Mouse (Mus musculus) neural tube, embryonic 10.5 days (tissue): ENCODE measurements around the gene Emd.
"Not testable (repeated sequence)": the region's sequence is repeated elsewhere in the genome, so short reads cannot be mapped to it uniquely, and the experiment has no call there.

Source experiments
- DNase-seq: peaks from one replicate; pipeline ENCODE4 v3.0.0-alpha.2; 2017; ENCODE audit warnings: low spot score; ENCODE audit errors: extremely low spot score

Gene Emd

DNA sequence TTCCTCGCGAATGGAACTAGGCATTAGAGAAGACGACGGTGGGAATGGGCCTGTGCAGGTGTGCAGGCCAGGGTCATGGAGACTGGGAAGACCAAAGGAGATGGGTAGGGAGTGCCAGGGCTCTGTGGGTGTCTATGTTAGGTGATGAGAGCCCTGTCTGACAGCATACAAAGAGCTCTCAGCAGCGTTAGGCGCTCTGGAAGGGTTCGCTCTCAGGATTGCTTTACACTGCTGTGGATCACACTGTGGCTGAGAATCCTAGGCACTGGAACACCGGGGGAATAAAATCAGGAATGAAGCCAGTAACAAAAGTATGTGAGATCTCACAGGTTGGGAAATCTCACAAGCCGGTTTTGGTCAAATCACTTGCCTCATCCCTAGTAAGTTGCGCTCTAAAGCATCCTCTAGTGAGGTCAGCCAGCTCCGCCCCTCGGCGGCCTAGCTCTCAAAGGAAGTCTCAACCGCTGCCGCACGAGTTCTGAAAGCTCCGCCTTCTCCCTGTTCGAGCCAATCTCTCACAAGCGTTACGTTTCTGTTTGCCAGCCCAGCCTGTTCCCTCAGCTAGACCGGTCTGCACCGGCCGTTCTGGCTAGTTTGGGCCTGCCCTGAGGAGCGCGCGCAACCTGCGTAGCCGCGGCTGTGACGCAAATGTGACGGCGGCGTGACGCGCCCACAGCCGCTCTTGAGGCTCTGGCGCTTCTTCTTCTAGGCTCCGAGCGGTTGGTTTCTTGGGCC lies at the start of gene Emd:
TSS of gene Emd (plus strand) at position 535 of the 735 bp plus-strand sequence.
- peak; percentile 81 for DNase-seq

DNA sequence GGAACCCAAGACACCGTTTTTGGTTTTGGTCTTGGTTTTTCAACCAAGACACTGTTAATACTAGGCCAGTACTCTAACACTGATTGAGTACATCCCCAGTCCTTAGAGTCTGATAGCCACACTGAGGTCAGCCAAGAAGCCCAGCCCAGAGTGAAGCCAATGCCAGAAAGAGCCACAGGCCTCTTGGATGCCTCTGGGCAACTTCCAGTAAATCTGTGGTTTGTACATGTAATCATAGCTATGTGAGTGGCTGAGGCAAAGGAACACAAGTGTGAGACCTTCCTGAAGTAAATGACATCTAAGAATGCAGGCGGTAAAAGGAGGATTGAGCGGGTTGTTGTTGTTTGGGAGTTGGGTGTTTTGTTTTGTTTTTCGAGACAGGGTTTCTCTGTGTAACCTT lies 36.0 kb upstream of the Emd start:
- no peak for DNase-seq

DNA sequence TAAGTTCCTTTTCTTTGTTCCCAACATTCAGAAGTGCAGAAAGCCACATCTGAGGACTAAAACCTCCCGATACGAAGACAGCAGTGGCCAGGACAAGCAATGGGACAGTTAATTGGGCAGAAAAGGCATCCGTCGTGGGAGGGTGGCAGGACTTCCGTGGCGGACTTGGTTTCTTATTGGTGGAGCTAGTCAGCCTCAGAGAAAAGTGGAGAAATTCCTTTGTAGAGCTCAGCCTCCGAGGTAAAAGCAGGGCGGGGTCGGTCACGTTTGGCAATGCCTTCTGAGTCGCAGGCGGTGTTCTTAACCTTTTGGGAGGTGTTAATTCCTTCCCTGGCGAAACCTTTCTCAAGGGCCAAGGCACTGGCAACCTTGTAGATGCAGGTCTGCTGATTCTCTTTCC lies 35.0 kb upstream of the Emd start:
- DNase-seq, result no peak

DNA sequence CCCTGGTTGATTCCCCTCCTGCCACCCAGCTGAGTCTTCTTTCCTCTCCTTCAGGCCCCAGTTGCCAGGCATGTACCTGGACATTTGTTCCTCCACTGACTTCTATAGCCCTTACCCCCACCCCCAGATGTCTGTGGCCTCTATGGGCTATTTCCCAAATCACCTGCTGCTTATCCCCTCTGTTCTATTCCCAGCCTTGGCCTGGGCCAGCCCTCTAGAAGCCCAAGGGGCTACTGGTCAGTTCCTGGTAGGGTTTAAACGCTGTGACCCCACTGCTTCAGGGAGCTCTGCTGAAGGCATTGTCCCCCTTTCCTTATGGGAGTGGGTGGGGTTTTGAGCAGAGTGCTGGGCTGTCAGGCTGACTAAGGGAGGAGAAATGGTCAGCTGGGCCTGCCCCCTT lies 34.4 kb upstream of the Emd start:
- DNase-seq, result not testable (repeated sequence)

DNA sequence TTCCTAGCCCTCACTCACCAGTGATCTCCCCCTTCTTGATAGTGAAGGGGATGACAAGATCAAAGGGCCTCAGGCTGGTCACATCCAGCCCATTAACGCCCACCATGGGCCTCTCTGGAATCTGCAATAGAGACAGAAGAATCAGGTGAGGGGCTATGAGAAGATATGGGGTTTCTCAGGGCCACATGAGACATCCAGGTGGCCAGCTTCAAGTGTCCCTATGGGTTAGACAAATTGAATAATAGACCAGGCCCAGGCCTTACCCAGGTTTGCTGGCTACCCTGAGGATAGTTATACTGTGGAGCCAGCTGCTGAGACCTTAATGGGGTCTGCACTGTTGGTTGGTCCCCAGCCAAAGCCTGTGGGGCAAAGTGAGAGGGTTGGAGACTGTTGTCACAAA lies 24.4 kb upstream of the Emd start:
- no peak for DNase-seq

DNA sequence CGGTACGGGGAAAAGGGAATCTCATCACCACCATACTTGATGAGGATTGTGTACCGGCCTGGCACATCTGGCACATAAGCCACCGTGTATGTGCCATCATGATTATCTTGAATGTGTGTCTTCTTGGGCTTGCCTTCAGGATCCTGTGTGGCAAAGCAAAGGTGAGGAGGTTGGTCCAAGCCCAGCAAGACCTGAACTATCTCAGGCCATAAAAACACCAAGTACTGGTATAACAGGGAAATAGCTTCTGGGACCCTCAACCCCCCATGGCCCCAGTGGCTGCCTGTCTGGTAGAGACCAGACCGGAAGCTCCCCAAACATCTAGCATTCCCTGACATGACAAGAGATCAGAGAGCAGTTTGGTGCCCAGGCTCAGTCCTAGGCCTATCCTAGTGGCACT lies 21.3 kb upstream of the Emd start:
- DNase-seq, result no peak

DNA sequence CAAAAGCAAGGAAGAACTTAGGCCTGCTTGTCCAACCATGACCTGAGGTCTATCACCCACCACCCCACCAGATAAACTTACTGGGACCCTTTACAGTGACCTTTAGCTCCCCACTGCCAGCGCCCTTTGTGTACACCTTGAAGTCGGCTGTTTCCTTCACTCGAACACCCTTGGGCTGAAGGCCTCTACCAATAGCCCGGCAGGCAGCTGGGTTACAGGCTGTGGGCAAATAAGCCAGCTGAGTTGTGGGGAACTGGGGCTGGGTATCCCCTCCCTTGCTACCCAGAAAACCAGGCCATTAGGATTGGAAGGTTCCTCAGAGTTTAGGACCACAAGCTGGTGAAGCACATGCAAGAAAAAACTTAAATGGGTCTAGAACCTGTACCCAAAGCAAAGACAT lies 14.2 kb upstream of the Emd start:
- DNase-seq, result no peak

DNA sequence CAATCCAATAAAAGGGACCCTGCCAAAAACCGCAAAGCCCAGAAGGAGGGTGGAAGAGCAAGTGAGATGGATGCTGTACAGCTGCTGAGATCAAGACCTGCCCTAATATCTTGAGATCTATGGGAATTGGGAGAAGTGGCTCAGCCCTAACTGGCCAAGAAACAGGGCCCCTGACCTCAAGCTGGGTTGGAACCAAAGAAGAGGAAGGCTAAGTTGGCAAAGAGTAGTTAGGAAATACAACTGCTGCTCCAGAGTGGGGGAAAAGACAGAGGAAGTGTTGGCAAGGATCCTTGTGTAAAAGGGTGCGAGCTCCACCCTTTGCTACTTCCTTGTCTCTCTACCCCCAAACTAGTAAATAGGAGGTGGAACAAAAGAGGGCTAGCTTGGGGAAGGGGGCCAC lies 11.1 kb upstream of the Emd start:
- DNase-seq, result no peak

DNA sequence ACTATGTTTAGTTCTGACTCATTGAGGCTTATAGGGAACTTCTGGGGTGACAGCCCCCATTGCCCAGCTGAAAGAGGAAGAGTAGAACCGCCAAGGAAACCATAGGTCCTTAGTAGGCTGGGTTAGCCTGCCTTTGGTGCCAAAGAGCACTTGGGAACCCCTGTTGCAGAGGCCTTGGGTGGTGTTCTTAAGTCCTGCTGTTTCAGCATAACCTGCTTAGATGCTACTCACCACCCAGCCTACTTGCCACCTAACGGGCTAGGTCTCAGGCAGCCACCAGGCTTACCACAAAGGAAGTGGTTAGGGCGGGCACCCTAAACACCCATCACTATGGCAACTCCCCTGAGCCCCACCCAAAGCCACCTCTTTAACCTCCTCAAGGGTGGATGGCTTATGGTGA lies 10.7 kb upstream of the Emd start:
- DNase-seq, result no peak

DNA sequence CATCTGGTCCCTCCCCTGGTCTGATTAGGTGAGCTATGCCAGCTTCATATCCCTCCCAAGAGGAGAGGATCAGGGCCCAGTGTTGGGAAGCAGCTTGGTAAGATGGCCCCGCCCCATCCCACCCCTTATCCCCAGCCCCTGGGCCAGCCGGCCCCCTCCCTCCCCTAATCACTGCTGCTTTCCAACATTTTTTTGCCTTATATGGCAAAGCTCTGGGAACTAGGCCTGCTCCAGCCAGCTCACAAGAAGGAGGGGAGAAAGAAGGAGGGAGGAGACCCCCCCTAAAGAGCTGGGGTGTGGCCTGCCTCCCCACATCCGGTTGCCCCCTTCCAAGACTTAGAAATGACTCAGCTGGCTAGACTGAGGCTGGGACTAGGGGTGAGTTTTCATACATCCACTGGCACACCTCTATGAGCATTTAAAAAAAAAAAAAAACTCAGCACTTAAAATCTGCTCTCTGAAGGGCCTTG lies 9.8 kb upstream of the Emd start:
- DNase-seq, result peak; percentile 38

DNA sequence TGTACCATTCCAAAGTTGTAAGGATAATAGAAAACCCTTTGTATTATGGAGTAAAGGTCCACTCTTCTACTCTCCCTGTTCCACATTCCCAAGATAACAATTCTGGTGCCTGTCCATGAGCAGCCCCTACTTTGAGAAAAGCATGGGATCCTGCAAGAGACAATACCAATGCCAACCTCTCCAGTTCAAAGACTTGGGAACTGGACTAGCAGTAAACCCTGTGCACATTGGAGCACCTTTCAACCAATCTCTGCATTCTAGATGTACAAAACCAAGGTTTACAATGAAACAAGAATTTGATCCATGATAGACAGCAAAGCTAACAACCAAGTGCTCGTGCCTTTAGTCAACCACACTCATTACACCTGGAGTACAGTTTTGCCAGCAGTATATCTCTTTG lies 9.4 kb upstream of the Emd start:
- DNase-seq, result no peak

DNA sequence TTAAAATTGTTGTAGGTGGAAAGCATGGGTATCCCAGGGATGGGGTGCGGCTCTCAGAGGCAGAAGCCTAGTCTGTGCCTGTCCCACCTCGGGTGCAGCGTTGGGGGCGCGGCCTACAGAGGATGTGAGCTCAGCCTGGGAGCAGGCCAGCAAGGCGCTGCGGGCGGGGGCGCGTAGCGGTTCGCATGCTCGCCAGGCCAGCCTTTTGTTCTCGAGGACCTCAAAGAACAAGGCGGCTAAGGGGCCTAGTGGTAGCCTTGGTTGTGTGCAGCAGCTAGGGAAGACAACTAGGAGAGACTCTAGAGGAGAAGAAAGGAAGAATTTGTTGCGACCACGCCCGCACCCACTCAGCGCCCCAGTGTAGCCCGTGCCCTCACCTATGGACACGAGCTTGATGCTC lies 8.8 kb upstream of the Emd start:
- DNase-seq, result peak; percentile 67

DNA sequence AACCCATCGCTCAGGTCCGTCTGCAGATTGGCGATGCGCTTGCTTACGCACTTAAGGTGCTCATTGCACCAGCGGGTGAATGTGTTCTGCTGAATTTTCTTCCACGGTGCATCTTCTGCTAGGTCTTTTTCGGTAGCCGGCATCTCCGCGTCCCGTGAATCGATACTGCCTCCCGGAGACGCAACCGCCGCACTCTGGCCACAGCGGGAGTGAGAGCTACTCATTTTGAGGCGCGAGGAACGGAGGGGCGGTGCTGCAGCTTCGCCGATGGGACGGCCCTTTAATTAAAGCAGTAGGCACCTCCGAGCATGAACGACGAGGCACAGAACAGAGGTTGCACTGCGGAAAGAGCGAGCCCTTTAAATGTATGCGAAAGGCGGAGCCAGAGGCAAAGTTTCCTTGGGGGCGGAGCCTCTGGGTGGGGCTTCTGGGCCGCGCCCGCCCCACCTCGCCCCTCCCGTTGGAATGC lies 8.2 kb upstream of the Emd start:
- DNase-seq, result peak; percentile 74

DNA sequence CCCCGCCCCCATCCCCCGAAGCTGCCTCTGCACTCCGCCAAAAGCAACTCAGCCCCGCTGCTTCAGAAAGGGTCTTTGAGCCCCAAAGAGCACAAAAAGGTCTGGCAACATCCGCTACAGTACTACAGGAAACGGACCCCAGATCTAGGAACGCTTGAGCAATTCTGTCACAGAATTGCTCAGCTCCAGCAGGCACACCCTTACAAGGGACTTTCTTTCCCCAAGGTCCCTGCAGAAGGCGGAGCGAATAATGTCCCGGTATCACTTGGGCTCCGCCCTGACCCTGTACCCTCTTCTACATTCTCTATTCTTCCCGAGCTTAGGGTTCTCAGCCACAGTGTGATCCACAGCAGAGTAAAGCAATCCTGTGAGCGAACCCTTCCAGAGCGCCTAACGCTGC lies 7.8 kb upstream of the Emd start:
- no peak for DNase-seq

DNA sequence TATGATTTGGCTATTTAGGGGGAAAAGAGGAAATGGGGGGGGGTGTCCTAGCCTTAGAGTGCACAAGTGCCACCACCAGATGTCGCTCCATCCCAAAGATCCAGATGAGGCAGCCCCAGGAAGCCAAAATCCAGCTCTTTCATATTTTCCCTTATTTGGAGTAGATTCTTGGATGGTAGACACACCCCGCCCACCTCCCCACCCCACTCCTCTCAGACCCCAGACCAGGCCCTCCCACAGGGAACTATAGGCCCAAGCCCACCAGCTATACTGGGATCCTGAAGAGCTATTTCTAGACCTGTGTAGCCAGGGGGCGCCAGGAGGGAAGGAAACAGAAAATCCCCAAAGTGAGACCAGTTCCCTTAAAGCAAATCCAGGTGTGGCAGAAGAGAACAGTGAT lies 5.8 kb upstream of the Emd start:
- DNase-seq, result peak; percentile 41

DNA sequence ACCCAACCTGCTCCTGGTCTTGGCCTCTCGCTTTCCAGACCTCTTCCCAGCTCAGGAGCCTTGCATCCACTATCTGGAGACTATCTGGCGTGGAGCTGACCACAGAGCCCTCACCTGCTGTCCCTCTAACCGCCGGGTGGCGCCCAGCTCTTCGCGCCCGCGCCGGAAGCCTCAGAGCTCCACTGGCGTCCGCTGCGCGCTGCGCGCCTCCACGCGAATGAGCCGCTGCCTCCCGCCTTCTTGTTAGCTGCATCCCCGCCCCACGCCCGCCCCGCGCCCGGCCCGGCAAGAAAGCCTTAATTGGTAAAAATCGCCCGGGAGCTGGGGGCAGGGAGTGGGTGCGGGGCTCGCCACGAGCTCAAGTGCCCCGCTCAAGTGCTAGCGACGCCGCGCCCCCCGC lies 4.9 kb upstream of the Emd start, which contains the start of gene Flna:
TSS of gene Flna (minus strand) at position 206 of the 400 bp plus-strand sequence.
- peak; percentile 61 for DNase-seq

DNA sequence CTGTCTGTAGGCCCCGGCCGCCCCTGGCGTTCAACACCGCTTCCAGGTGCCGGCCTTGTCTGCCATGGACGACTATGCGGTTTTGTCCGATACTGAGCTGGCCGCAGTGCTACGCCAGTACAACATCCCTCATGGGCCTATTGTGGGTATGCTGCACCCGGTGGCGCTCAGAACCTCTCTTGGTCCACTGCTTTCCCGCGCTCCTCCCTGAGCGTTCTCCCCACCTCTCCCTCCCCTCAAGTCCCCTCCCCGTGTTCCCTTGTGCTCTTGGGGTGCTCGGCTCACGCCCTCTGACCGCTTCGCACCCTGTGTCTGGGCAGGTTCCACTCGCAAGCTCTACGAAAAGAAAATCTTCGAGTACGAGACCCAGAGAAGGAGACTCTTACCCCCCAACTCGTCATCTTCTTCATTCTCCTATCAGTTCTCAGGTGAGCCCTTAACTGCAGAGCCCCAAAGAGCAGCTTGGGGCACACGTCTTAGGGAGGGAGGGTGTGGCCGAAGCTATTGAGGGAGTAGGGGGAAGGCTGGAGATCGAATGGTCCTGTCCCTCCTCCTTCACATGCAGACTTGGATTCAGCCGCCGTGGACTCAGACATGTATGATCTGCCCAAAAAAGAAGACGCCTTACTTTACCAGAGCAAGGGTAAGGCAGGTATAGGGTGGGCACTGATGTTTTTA lies 540 bp downstream of the Emd start:
- no peak for DNase-seq

DNA sequence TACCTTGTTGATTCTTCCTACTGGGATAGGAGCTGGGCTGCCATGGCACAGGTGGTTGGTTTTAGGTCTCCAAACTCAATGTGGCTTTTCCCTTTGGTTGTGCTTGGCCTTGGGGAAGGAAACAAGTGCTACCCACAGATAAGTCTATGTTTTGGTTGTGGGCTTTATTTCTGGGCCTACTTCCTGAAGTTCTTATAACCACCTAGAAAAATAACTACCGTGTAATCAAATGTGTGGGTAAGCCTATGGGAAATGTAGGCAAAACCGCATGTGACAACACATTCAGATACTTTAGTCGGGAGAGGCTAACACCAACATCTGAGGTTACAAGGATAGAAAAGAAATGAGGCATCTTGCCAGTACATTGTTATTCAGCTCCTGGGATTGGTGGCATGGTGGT lies 3.3 kb downstream of the Emd start:
- no peak for DNase-seq

DNA sequence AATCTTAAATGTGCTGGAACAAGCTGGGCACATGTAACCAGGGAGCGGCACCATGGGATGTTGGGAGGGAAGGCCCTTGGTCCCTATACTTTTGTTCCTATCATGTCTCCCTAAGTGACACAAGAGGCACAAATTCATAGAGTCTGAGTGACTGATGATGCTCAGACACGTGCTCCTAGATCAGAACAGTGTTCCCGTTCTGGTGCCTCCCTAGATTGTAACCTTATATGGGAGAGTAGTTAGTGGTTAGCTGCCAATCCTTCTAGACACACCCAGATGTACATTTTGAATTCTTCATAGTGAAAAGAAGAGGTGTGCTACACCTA lies 15.2 kb downstream of the Emd start:
- peak; percentile 21 for DNase-seq

DNA sequence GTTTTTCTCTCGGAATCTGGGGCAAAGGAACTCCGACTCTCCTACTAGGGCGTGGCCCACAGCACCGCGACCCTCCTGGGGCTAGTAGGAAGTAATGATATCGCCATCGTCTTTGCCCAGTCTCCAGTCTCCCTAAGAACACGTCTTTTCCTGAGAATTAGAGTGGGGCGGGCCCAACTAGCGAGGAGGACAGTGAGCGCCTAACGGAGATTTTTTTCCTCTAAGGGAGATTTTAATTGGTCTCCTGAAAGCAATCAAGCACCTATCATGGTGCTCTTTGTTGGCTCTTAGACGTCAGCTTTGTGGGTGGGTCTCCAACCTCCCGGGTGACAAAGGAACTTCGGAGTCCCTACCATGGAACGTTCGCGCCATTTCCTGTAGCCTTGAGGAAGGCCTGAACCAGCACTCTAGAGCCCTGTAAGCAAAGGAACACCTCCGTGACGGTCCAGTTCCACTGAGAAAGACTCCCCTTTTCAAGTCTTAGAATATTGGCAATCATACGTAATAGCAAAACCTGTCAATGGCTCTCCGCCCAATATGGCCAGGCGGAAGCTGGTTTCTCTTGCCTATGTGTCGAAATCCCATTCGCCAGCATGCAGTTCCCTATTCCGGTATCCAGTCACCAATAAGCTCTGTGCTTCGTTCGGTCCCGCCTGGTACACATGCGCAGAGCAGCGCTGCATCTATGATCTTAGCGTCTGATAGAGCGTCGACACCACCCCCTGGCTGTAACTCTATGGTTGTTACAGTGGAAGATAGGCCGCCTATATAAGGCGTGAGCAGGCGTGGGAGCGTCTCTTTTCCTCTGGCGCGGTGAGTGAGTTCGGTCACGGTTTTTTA lies 15.8 kb downstream of the Emd start, which contains the start of gene Rpl10:
TSS of gene Rpl10 (plus strand) at position 751 of the 840 bp plus-strand sequence.
- DNase-seq, result peak; percentile 84

DNA sequence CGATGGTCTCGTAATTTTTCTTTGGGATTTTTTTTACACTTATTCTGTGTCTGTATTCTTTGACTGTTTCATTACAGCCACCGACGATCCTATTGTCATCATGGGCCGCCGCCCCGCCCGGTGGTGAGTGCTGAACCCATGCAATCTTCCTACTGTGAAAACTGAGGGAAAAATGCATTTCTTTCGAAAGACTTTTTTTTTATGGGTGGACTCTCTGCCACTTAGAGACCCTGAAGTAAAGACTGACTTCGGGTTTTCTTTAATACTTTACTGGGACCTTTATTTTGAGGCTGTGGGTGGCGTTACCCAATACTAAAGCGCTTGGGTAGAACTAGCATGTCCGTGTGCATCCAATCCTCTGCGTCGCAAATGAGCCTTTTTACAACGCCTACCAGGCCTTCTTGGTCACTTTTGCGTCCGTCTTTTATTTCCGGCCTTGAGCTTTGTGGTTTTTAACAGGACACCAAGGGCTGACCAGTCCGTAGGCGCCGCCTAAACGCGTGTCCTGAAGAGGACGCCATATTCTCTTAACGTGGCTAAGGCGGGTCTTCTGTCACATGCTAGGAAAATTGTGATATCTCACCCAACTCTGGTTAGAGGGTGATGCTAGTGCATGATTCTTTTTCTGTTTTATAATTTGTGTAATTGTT lies 16.5 kb downstream of the Emd start:
- peak; percentile 25 for DNase-seq
